Mouse (Mus musculus) 3134 (cell line): ENCODE results near the gene Rps19bp1.
A peak's percentile ranks its signal among the peaks of the same experiment; 100 is the strongest.

Source experiments
- DNase-seq: peaks from one replicate; pipeline ENCODE4 v3.0.0-alpha.2; 2011; ENCODE audit warnings: low spot score; ENCODE audit not compliant: insufficient read length; ENCODE audit errors: extremely low read depth

Rps19bp1 gene

GRCm38 (mm10) chr15:80263610-80264575 lies at the start of gene Rps19bp1:
Rps19bp1 (minus strand) TSS chr15:80264315.
- DNase-seq, result peak; percentile 92

GRCm38 (mm10) chr15:80306146-80306545 lies 42.0 kb upstream of the Rps19bp1 start:
- no peak for DNase-seq

GRCm38 (mm10) chr15:80304188-80304587 lies 40.1 kb upstream of the Rps19bp1 start:
- no peak for DNase-seq

GRCm38 (mm10) chr15:80303779-80304178 lies 39.7 kb upstream of the Rps19bp1 start:
- DNase-seq, result peak; percentile 62

- DNase-seq, result no peak
Measured at GRCm38 (mm10) chr15:80297146-80297545, 33.0 kb upstream of the Rps19bp1 start.

- peak; percentile 43 for DNase-seq
Measured at GRCm38 (mm10) chr15:80289436-80289835, 25.3 kb upstream of the Rps19bp1 start.

- DNase-seq, result no peak
Measured at GRCm38 (mm10) chr15:80288036-80288435, 23.9 kb upstream of the Rps19bp1 start.

GRCm38 (mm10) chr15:80286851-80287415 lies 22.8 kb upstream of the Rps19bp1 start, which contains the start of gene Cacna1i:
Cacna1i (plus strand) TSS chr15:80287238.
- DNase-seq, result no peak

GRCm38 (mm10) chr15:80280646-80281045 lies 16.5 kb upstream of the Rps19bp1 start:
- DNase-seq, result no peak

- DNase-seq, result no peak
Measured at GRCm38 (mm10) chr15:80279053-80279452, 14.9 kb upstream of the Rps19bp1 start.

- no peak for DNase-seq
Measured at GRCm38 (mm10) chr15:80278121-80278759, 14.1 kb upstream of the Rps19bp1 start.

- no peak for DNase-seq
Measured at GRCm38 (mm10) chr15:80277625-80278024, 13.5 kb upstream of the Rps19bp1 start.

- DNase-seq, result no peak
Measured at GRCm38 (mm10) chr15:80277107-80277506, 13.0 kb upstream of the Rps19bp1 start.

GRCm38 (mm10) chr15:80271858-80272396 lies 7.8 kb upstream of the Rps19bp1 start:
- no peak for DNase-seq

- DNase-seq, result peak; percentile 30
Measured at GRCm38 (mm10) chr15:80266281-80266680, 2.2 kb upstream of the Rps19bp1 start.

- DNase-seq, result no peak
Measured at GRCm38 (mm10) chr15:80261100-80261499, 3.0 kb downstream of the Rps19bp1 start.

- DNase-seq, result peak; percentile 59
Measured at GRCm38 (mm10) chr15:80260677-80261076, 3.4 kb downstream of the Rps19bp1 start.

GRCm38 (mm10) chr15:80259406-80260045 lies 4.6 kb downstream of the Rps19bp1 start:
- no peak for DNase-seq

GRCm38 (mm10) chr15:80258240-80259170 lies 5.6 kb downstream of the Rps19bp1 start:
- DNase-seq, result peak; percentile 70
